Mouse (Mus musculus) urinary bladder, postnatal 25 days (tissue): Measurements from ENCODE around the gene Fam205c.
"Not testable (repeated sequence)": the region's sequence is repeated elsewhere in the genome, so short reads cannot be mapped to it uniquely, and the experiment has no call there.

Source experiments
- DNase-seq: peaks from one replicate; pipeline ENCODE4 v3.0.0; 2022; ENCODE audit warnings: low spot score

The Fam205c gene

DNA sequence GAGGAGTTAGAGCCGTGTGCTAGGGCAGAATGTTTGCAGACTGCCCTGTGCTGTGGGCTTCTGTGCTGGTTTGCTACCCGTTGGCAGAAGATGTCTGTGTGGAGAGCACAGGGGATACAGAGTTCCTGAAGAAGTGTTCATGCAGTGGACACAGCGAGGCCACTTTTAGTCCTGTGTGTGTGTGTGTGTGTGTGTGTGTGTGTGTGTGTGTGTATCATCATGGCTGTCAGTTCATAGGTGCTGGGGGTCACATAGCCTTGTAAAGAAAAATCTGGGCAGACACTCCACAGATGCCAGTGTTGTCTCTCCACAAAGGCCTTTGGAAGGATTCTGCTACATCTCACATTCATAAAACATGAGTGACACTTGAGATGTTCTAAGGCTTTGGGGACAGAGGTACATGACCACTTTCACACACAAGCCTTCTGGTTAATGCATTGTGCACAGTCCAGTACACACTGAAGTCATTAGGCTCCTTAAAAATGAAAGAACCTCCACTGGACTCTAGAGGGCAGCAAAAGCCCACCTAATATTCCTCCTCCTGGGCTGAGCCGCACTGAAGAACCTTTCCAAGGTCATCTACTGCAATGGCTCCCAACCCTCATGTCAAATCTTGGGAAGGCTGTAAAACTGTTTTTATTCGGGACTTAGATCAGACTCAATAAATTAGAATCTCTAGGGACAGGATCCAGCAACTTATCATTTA is 2.7 kb upstream of the Fam205c start:
- peak; percentile 14 for DNase-seq

DNA sequence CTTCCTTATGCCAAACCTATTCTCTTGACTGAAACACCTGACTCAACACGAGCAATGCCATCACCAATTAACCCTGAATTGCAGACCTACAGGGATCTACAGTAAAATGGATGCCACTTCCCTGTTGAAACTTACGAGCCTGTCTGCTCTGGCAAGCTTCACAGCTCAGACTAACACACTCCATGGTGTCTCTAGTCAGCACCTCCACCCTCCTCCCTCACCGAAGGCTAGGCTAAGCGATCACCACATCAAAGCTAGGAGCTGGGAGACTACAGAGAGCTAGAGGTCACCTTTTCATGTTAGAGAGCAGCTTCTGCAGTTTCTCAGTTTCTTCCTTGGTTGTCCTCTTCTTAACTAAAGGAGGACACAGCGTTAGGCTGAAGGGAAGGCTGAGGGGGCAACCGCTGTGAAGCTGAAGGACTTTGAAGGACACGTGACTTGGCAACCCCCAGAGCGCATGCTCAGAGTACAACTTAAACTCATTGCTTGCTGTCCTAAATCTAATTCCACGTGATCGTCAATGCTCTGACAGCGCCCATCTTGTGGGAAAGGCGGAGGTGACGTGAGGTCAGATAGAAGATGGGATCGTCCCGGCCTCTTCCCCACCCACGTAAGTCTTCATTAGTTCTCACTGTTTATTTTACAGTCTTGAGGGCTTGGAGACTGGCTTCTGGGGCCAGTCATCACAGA is 1.1 kb downstream of the Fam205c start:
- DNase-seq = no peak

DNA sequence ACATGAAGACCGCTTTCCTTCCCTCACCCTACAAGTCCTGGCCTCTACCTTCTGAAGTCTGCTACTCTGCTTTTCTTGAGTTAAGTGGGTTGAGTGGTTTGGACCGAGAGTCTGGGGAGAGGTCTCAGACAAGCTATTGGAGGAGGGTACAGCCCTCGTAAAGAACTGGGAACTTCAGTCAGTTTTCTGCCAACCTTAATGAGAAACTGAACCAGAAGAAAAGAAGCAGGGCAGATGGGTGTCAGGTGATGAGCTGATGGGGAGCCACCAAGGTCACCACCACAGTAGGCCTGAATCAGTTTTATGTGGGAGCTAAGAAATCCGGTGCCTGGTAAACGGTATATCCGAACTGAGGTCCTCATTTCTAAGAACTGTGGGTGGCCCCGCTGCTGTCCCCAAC is 1.9 kb downstream of the Fam205c start:
- no peak for DNase-seq

GRCm38 (mm10) chr4:42870748-42871147 is 3.3 kb downstream of the Fam205c start:
- DNase-seq = no peak

DNA sequence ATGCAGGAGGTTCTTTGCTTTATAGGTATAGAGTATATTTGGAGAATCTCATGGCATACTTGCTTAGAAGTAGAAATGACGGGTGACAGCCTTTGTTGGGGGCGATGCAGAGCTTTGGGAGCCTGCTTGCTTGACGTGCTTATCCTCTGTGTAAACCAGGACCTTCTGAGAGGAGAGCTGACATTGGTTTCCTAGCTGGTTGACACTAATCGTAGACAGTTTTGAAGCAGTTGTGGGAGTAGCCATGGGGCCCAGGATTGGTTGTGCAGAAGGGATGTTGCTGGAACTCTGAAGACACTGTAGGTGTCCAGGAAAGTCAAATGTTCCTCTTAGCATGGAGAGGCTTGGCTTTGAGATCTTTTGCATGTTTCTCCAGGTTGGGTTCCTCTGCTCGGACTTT is 5.8 kb downstream of the Fam205c start:
- DNase-seq = no peak

DNA sequence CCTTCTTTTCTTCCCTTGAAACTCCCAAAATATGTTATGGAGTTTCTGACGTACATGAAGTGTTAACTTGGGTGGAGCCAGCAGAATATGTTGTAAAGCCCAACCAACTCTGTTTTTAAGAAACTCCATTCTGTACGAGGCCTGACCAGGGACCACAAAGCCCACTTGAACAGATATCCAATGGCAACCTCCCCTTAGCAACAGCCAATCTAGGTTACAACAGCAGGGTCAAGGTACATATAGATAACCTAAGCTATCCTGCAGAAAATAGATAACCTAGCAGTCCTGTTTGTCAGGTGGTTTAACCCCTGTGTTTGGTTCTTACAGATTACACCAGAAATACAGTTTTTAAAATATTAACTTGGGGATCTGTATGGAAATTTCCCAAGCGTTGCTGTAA is 6.6 kb downstream of the Fam205c start:
- no peak for DNase-seq

DNA sequence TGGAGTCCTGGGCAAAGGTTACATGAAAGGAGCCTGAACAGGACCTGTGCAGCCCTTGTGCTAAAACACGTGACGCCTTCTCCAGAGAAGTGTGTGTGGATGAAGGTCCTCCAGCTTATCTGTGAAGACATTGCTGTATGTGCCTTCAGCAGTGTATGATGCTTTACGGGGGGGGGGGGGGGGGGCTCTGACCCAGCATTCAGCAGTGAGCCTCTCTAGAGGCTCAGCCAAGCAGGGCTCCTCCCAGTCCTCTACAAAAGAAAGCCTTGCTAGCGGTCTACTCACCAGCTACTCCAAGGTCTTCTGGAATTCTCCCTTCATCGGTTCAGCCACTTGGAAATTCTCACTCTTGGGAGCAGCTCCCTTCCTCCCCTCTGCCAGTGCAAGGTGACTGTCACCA is 10.5 kb downstream of the Fam205c start:
- not testable (repeated sequence) for DNase-seq

DNA sequence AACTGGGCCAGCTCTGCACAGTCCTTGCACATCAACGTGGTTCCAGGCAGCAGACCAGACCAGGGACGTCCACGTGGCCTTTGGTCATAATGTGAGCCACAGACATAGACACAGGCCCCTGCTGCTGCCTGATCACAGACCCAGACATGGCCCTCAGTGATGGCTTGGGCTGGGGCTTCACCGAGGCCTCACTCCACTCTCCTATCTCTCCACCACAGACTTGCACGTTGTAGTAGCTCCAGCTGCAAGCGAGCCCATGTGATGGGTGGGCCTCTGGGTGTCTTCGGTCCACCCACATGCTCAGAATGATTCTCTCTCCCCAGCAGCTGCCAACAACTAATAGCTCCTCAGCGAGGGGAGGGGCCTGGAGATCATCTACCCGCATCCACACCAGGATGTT is 13.6 kb downstream of the Fam205c start:
- not testable (repeated sequence) for DNase-seq

GRCm38 (mm10) chr4:42856671-42857070 is 17.4 kb downstream of the Fam205c start, which contains the start of gene Gm12394:
TSS of gene Gm12394 (minus strand) at chr4:42856771.
- not testable (repeated sequence) for DNase-seq

DNA sequence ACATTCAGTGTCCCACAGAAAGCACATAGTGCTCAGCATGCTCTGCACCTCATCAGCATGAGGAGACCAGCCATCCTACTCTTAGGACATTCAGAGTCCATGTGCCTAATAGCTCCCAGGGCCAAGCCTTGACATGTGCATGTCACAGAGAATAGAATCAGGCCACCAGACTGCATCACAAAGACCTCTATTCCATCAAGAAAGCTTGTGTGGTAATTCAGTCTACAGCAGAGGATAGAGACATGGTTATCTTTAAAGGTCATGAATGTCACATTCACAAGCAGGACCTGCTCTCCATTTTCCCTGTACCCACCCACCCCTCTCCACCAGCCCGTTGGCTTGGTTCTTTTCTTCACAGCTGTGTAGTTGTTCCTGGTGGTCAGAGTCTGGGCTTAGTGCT is 20.2 kb downstream of the Fam205c start, which contains the start of gene Fam205a1:
Gene Fam205a1 (minus strand): TSS at position 101 of the 400 bp plus-strand sequence.
- DNase-seq = not testable (repeated sequence)
